Mouse (Mus musculus): ENCODE data around the gene Fut11.
"Not testable (repeated sequence)": the region's sequence is repeated elsewhere in the genome, so short reads cannot be mapped to it uniquely, and the experiment has no call there.

Gene Fut11

GRCm38 (mm10) chr14:20695761-20696520 is 1.2 kb downstream of the Fut11 start:
- ChIA-PET CTCF (interaction anchor here in 3 of 4 experiments (1.0 to 2.5 kb wide), 12 partner anchors 12 to 103 kb away, joined by 3 to 10 read pairs (median 4); partner anchors contain the start of gene Zswim8 (in 1 of the 3)), POLR2A (interaction anchor here in 3 of 4 experiments (0.6 to 5.1 kb wide), 27 partner anchors 10 to 356 kb away, joined by 3 to 43 read pairs (median 4); partner anchors contain the start of genes Sec24c (in 3 of the 3), Anxa7 (in 2 of the 3), Zswim8 (in 2 of the 3) and Adk (in 1 of the 3))

- CTCF ChIA-PET, result interaction anchor here in 3 of 4 experiments (0.5 to 2.5 kb wide), 12 partner anchors 11 to 318 kb away, joined by 3 to 10 read pairs (median 4); partner anchors contain the start of gene Zswim8 (in 1 of the 3)
- POLR2A ChIA-PET, result interaction anchor here in 3 of 4 experiments (0.7 to 5.0 kb wide), 17 partner anchors 9 to 402 kb away, joined by 3 to 39 read pairs (median 4); partner anchors contain the start of genes Zswim8 (in 2 of the 3), Adk (in 1 of the 3), Ap3m1 (in 1 of the 3) and Sec24c (in 1 of the 3)
These were observed 2.2 kb downstream of the Fut11 start for GRCm38 (mm10) chr14:20696986-20697385.

GRCm38 (mm10) chr14:20698515-20698914 is 3.7 kb downstream of the Fut11 start:
- ChIA-PET POLR2A (interaction anchor here in 3 of 4 experiments (0.6 to 5.0 kb wide), 11 partner anchors 8 to 230 kb away, joined by 3 to 39 read pairs (median 4); partner anchors contain the start of genes Zswim8 (in 2 of the 3), Sec24c (in 1 of the 3) and Vcl (in 1 of the 3)), CTCF (no interaction called here)

- POLR2A ChIA-PET, result interaction anchor here in 2 of 4 experiments (0.6 to 3.2 kb wide), 9 partner anchors 11 to 250 kb away, joined by 3 to 8 read pairs (median 4); partner anchors contain the start of genes Camk2g (in 1 of the 2) and Vcl (in 1 of the 2)
These were observed 5.6 kb downstream of the Fut11 start for GRCm38 (mm10) chr14:20700362-20700761.

GRCm38 (mm10) chr14:20701554-20701953 is 6.8 kb downstream of the Fut11 start:
- POLR2A ChIA-PET, result interaction anchor here in 2 of 4 experiments (1.0 to 3.2 kb wide), 14 partner anchors 8 to 351 kb away, joined by 3 to 13 read pairs (median 7); partner anchors contain the start of genes Sec24c (in 2 of the 2), Adk (in 1 of the 2), Ap3m1 (in 1 of the 2) and Mrps16 (in 1 of the 2)
- CTCF ChIA-PET, result interaction anchor here in 2 of 4 experiments (1.3 kb wide), 2 partner anchors 30 to 35 kb away, joined by 3 to 4 read pairs; no protein-coding TSS in a partner anchor

More at GRCm38 (mm10) chr14:20700362-20700761, 5.6 kb downstream of the Fut11 start:
- CTCF ChIA-PET, result interaction anchor here in 2 of 4 experiments (0.6 to 1.3 kb wide), 2 partner anchors 37 to 197 kb away, joined by 3 read pairs; no protein-coding TSS in a partner anchor

- CTCF ChIA-PET, result interaction anchor here in 1 of 4 experiments (1.3 kb wide), 1 partner anchor 30 kb away, joined by 4 read pairs; no protein-coding TSS in a partner anchor
These were observed 7.5 kb downstream of the Fut11 start for GRCm38 (mm10) chr14:20702096-20702740.

GRCm38 (mm10) chr14:20702741-20703381 is 8.1 kb downstream of the Fut11 start, which contains the start of gene Chchd1:
TSS of gene Chchd1 (plus strand) at chr14:20703006.
- ChIA-PET CTCF (no interaction called here), POLR2A (interaction anchor here in 2 of 4 experiments (0.6 to 3.2 kb wide), 16 partner anchors 9 to 350 kb away, joined by 3 to 13 read pairs (median 6); partner anchors contain the start of genes Sec24c (in 2 of the 2), Usp54 (in 2 of the 2), Adk (in 1 of the 2) and Ap3m1 (in 1 of the 2))

More at GRCm38 (mm10) chr14:20702096-20702740, 7.5 kb downstream of the Fut11 start:
- POLR2A ChIA-PET, result interaction anchor here in 2 of 4 experiments (0.6 to 3.2 kb wide), 21 partner anchors 8 to 350 kb away, joined by 3 to 13 read pairs (median 4); partner anchors contain the start of genes Sec24c (in 2 of the 2), Usp54 (in 2 of the 2), Adk (in 1 of the 2) and Ap3m1 (in 1 of the 2)

- CTCF ChIA-PET, result not testable (repeated sequence)
- POLR2A ChIA-PET, result interaction anchor here in 2 of 4 experiments (1.0 to 2.6 kb wide), 14 partner anchors 10 to 349 kb away, joined by 3 to 13 read pairs (median 5); partner anchors contain the start of genes Sec24c (in 2 of the 2), Adk (in 1 of the 2), Anxa7 (in 1 of the 2) and Ap3m1 (in 1 of the 2)
These were observed 8.7 kb downstream of the Fut11 start for GRCm38 (mm10) chr14:20703461-20703860.

- ChIA-PET CTCF (interaction anchor here (0.6 to 1.5 kb wide), 10 partner anchors 11 to 356 kb away, joined by 3 to 6 read pairs (median 4); no protein-coding TSS in a partner anchor), POLR2A (interaction anchor here in 3 of 4 experiments (0.7 to 4.9 kb wide), 27 partner anchors 9 to 345 kb away, joined by 3 to 39 read pairs (median 4); partner anchors contain the start of genes Anxa7 (in 2 of the 3), Vcl (in 2 of the 3), Adk (in 1 of the 3) and Ap3m1 (in 1 of the 3))
These were observed 12.7 kb downstream of the Fut11 start, which contains the start of gene Zswim8 for GRCm38 (mm10) chr14:20707201-20708190. TSS of gene Zswim8 (plus strand) at chr14:20707552.

- ChIA-PET CTCF (interaction anchor here (0.6 to 1.5 kb wide), 10 partner anchors 11 to 355 kb away, joined by 3 to 6 read pairs (median 4); no protein-coding TSS in a partner anchor), POLR2A (interaction anchor here in 3 of 4 experiments (0.6 to 4.9 kb wide), 26 partner anchors 8 to 344 kb away, joined by 3 to 39 read pairs (median 4); partner anchors contain the start of genes Anxa7 (in 2 of the 3), Vcl (in 2 of the 3), Adk (in 1 of the 3) and Ap3m1 (in 1 of the 3))
These were observed 13.5 kb downstream of the Fut11 start for GRCm38 (mm10) chr14:20708239-20708638.

GRCm38 (mm10) chr14:20713832-20714231 is 19.1 kb downstream of the Fut11 start:
- ChIA-PET POLR2A (interaction anchor here in 3 of 4 experiments (0.6 to 2.4 kb wide), 12 partner anchors 10 to 40 kb away, joined by 3 to 8 read pairs (median 4); partner anchors contain the start of genes Chchd1 (in 1 of the 3) and Sec24c (in 1 of the 3)), CTCF (interaction anchor here in 2 of 4 experiments (1.0 to 1.1 kb wide), 3 partner anchors 10 to 89 kb away, joined by 3 to 4 read pairs (median 3); no protein-coding TSS in a partner anchor)

GRCm38 (mm10) chr14:20718443-20718842 is 23.7 kb downstream of the Fut11 start:
- CTCF ChIA-PET, result no interaction called here
- POLR2A ChIA-PET, result interaction anchor here in 1 of 4 experiments (0.8 to 1.1 kb wide), 2 partner anchors 21 to 22 kb away, joined by 3 read pairs; no protein-coding TSS in a partner anchor

GRCm38 (mm10) chr14:20719767-20720166 is 25.0 kb downstream of the Fut11 start:
- ChIA-PET CTCF (no interaction called here), POLR2A (interaction anchor here in 1 of 4 experiments (1.8 kb wide), 1 partner anchor 11 kb away, joined by 5 read pairs; no protein-coding TSS in a partner anchor)

- CTCF ChIA-PET, result interaction anchor here in 1 of 4 experiments (0.9 kb wide), 1 partner anchor 16 kb away, joined by 4 read pairs; no protein-coding TSS in a partner anchor
- POLR2A ChIA-PET, result interaction anchor here in 2 of 4 experiments (0.5 to 1.8 kb wide), 3 partner anchors 9 to 80 kb away, joined by 3 to 7 read pairs (median 5); partner anchors contain the start of gene Usp54 (in 1 of the 2)
These were observed 26.6 kb downstream of the Fut11 start for GRCm38 (mm10) chr14:20721371-20721770.

- CTCF ChIA-PET, result interaction anchor here in 3 of 4 experiments (1.0 to 1.6 kb wide), 3 partner anchors 10 to 298 kb away, joined by 3 to 12 read pairs (median 3); no protein-coding TSS in a partner anchor
- POLR2A ChIA-PET, result interaction anchor here in 1 of 4 experiments (1.2 to 1.8 kb wide), 2 partner anchors 14 to 62 kb away, joined by 3 to 6 read pairs; no protein-coding TSS in a partner anchor
These were observed 28.2 kb downstream of the Fut11 start for GRCm38 (mm10) chr14:20723006-20723405.

Data from embryonic stem cell, embryonic (primary cell).